Mouse (Mus musculus) lung, embryonic 15.5 days (tissue): ENCODE measurements at regions not wholly inside any gene's neighbourhood (a gene's known extent, or its start where the extent isn't known, plus 50 kb on each side); places are given as distances from the start of the nearest gene placed in this dataset.
"Not testable (repeated sequence)": the region's sequence is repeated elsewhere in the genome, so short reads cannot be mapped to it uniquely, and the experiment has no call there.

Experiments used
- ATAC-seq: fragments of 200-750 bp; cut with Nextera tagmentation; 2 replicates; pipeline ENCODE4 v1.8.0; 2017; ENCODE audit warnings: moderate number of reproducible peaks, borderline replicate concordance; ENCODE audit not compliant: low FRiP score, low TSS enrichment; ENCODE audit errors: extremely low read depth
- H3K27ac ChIP-seq: fragments of 300-500 bp; sonication (generic); 2 replicates; pipeline ENCODE4 v1.5.1; 2015; ENCODE audit warnings: moderate library complexity, mild to moderate bottlenecking, inconsistent platforms
- H3K27me3 ChIP-seq: fragments of 300-500 bp; sonication (generic); 2 replicates; pipeline ENCODE4 v1.6.1; 2015; ENCODE audit warnings: inconsistent platforms
- H3K36me3 ChIP-seq: fragments of 300-500 bp; sonication (generic); 2 replicates; pipeline ENCODE4 v1.6.1; 2015; ENCODE audit warnings: inconsistent platforms
- H3K4me1 ChIP-seq: fragments of 300-500 bp; sonication (generic); 2 replicates; pipeline ENCODE4 v1.6.1; 2015; ENCODE audit warnings: inconsistent platforms
- H3K4me2 ChIP-seq: fragments of 300-500 bp; sonication (generic); 2 replicates; pipeline ENCODE4 v1.6.1; 2015; ENCODE audit warnings: inconsistent platforms, mild to moderate bottlenecking, moderate library complexity
- H3K4me3 ChIP-seq: fragments of 300-500 bp; sonication (generic); 2 replicates; pipeline ENCODE4 v1.5.1; 2015; ENCODE audit warnings: mild to moderate bottlenecking, inconsistent platforms
- H3K9ac ChIP-seq: fragments of 300-500 bp; sonication (generic); 2 replicates; pipeline ENCODE4 v1.6.1; 2015; ENCODE audit warnings: inconsistent platforms
- H3K9me3 ChIP-seq: fragments of 300-500 bp; sonication (generic); 2 replicates; pipeline ENCODE4 v1.6.1; 2016; ENCODE audit warnings: inconsistent platforms
- WGBS: fragments of 180-500 bp; shearing (Covaris S2); methylation state at CpG from one replicate; pipeline ENCODE4 v1.1.7; 2015; 5-methylcytosine and 5-hydroxymethylcytosine counted together

- no peaks in the 10 kb centered on the region for H3K4me1 ChIP-seq
- no peak overlapping the region for H3K4me3 ChIP-seq
- no peaks in the 10 kb centered on the region for H3K27me3 ChIP-seq
- H3K36me3 ChIP-seq = no peaks in the 10 kb centered on the region
- no peak for ATAC-seq
- no peak overlapping the region for H3K27ac ChIP-seq
- no peak overlapping the region for H3K4me2 ChIP-seq
- WGBS = 13% methylated on average over 1 of the region's 1 CpGs
- H3K9me3 ChIP-seq = no peaks in the 10 kb centered on the region
- H3K9ac ChIP-seq = no peak overlapping the region
These were observed 106.5 kb downstream of the Tmem121 start for GRCm38 (mm10) chr12:113292029-113292809.

- H3K4me2 ChIP-seq = no peak overlapping the region
- no peak overlapping the region for H3K9ac ChIP-seq
- 71% methylated on average over 2 of the region's 2 CpGs for WGBS
- no peaks in the 10 kb centered on the region for H3K36me3 ChIP-seq
- no peak for ATAC-seq
- no peak overlapping the region for H3K4me3 ChIP-seq
- no peaks in the 10 kb centered on the region for H3K4me1 ChIP-seq
- no peaks in the 10 kb centered on the region for H3K9me3 ChIP-seq
- no peak overlapping the region for H3K27ac ChIP-seq
- no peaks in the 10 kb centered on the region for H3K27me3 ChIP-seq
These were observed 110.2 kb downstream of the Tmem121 start for GRCm38 (mm10) chr12:113295924-113296323.

GRCm38 (mm10) chr12:113305973-113306372 lies 120.2 kb downstream of the Tmem121 start:
- Histone ChIP-seq H3K36me3 (no peaks in the 10 kb centered on the region), H3K27ac (no peak overlapping the region), H3K9me3 (no peaks in the 10 kb centered on the region), H3K27me3 (no peaks in the 10 kb centered on the region), H3K9ac (no peak overlapping the region), H3K4me3 (no peak overlapping the region), H3K4me2 (no peak overlapping the region), H3K4me1 (no peaks in the 10 kb centered on the region)
- ATAC-seq = no peak
- WGBS = 83% methylated on average over 1 of the region's 1 CpGs

DNA sequence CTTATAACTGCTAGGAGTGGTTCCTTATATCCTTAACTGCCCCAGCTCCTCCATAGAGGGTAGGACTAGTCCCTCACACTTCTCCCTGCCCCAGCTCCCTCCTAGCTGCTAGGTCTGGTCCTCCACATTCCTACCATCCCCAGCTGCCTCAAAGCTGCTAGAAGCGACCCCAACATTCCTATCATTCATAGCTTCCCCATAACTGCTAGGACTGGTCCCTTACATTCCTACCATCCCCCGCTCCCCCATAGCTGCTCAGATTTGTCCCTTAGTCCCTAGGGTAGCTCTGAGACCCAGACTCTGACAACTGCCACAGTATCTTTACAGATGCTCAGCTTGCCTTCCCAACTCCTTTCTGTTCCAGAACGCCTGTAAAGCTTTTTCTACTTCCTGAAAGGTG lies 127.6 kb downstream of the Tmem121 start:
- WGBS = 24% methylated on average over 3 of the region's 3 CpGs

DNA sequence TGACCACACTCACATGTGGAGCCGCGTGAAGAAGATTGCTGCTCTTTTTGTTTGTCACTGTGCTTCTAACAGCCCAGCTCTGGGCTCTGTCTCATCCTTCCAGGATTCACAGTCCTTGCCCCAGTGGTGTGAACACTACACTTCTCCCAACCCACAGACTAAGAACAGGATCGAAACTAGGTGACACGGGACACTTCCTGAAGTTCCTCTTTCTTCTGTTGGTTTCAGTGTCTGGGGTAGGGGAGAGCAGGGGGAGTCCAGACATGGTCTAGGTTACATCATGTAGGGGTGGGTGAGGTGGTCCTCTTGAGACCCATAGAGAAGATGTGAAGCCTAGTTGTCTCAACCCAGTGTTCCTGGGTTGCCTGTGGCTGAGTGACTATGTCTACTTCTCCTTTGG lies 128.9 kb downstream of the Tmem121 start:
- no peak overlapping the region for H3K4me3 ChIP-seq
- H3K9me3 ChIP-seq = no peaks in the 10 kb centered on the region
- WGBS = 83% methylated on average over 4 of the region's 4 CpGs
- H3K27me3 ChIP-seq = no peaks in the 10 kb centered on the region
- no peak for ATAC-seq
- no peak overlapping the region for H3K4me2 ChIP-seq
- H3K4me1 ChIP-seq = no peaks in the 10 kb centered on the region
- H3K36me3 ChIP-seq = no peaks in the 10 kb centered on the region
- H3K9ac ChIP-seq = no peak overlapping the region
- no peak overlapping the region for H3K27ac ChIP-seq

More for the DNA sequence above, 127.6 kb downstream of the Tmem121 start:
- no peak overlapping the region for H3K9ac ChIP-seq
- H3K27me3 ChIP-seq = no peaks in the 10 kb centered on the region
- H3K9me3 ChIP-seq = no peaks in the 10 kb centered on the region
- no peak overlapping the region for H3K4me2 ChIP-seq
- no peak overlapping the region for H3K27ac ChIP-seq
- H3K4me1 ChIP-seq = no peaks in the 10 kb centered on the region
- H3K36me3 ChIP-seq = no peaks in the 10 kb centered on the region
- peak; percentile 24 for ATAC-seq
- no peak overlapping the region for H3K4me3 ChIP-seq

DNA sequence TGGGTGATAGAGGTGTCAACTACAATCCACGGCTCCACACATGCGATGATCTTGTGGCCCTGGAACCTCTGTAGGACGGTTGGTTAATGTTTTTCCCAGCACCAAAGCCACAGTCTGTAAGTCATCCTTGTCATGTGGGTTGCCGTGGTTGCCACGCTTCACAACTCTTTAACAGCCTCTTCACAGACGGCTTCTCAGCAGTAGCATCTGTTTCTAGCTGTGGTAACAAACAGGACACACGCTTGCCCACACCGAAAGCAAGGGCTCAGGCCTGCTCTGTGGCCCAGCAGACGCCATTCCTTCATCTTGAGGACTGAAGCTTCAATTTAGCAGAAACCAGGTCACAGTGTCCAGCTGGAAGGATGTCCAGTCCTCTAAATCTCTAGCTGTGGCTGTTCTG lies 135.4 kb downstream of the Tmem121 start:
- 70% methylated on average over 9 of the region's 9 CpGs for WGBS
- no peaks in the 10 kb centered on the region for H3K4me1 ChIP-seq
- H3K9ac ChIP-seq = no peak overlapping the region

GRCm38 (mm10) chr12:113322173-113322572 lies 136.4 kb downstream of the Tmem121 start:
- no peaks in the 10 kb centered on the region for H3K27me3 ChIP-seq
- ATAC-seq = no peak
- H3K4me3 ChIP-seq = no peak overlapping the region
- no peak overlapping the region for H3K4me2 ChIP-seq
- H3K27ac ChIP-seq = no peak overlapping the region
- no peak overlapping the region for H3K9ac ChIP-seq
- H3K4me1 ChIP-seq = no peaks in the 10 kb centered on the region
- H3K9me3 ChIP-seq = no peaks in the 10 kb centered on the region
- no peaks in the 10 kb centered on the region for H3K36me3 ChIP-seq
- 76% methylated on average over 2 of the region's 2 CpGs for WGBS

More for the DNA sequence above, 135.4 kb downstream of the Tmem121 start:
- no peaks in the 10 kb centered on the region for H3K9me3 ChIP-seq
- no peaks in the 10 kb centered on the region for H3K27me3 ChIP-seq
- H3K4me3 ChIP-seq = no peak overlapping the region
- H3K4me2 ChIP-seq = no peak overlapping the region
- H3K36me3 ChIP-seq = no peaks in the 10 kb centered on the region
- H3K27ac ChIP-seq = no peak overlapping the region
- no peak for ATAC-seq

DNA sequence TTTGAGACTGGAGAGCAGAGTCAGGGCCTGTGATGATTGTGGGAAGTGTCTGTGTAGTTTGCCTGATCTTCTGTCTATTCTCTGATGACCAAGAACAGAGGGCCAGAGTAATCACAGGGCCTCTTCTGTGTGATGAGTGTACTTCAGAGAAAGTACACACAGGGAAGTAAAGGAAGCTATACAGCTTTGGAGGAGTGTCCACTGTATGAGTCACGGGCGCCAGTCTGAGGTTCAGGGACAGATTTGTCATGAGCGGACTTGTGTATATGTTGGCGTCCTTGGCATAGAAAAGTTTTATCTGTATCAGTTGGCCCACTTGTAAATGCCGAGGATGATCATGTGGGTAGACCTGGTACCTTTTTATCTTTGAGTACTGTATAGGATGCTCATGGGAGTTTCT lies 142.1 kb downstream of the Tmem121 start:
- H3K36me3 ChIP-seq = no peaks in the 10 kb centered on the region
- no peak overlapping the region for H3K4me3 ChIP-seq
- H3K4me1 ChIP-seq = peaks cover 5% of the 10 kb centered on the region; the same call in 1 of the 2 replicates
- WGBS = 70% methylated on average over 5 of the region's 5 CpGs
- H3K9me3 ChIP-seq = no peaks in the 10 kb centered on the region
- no peak overlapping the region for H3K27ac ChIP-seq
- H3K27me3 ChIP-seq = no peaks in the 10 kb centered on the region
- H3K9ac ChIP-seq = no peak overlapping the region
- ATAC-seq = no peak
- H3K4me2 ChIP-seq = no peak overlapping the region

GRCm38 (mm10) chr12:113330266-113330665 lies 144.5 kb downstream of the Tmem121 start:
- no peak overlapping the region for H3K4me3 ChIP-seq
- no peaks in the 10 kb centered on the region for H3K27me3 ChIP-seq
- ATAC-seq = no peak
- H3K4me2 ChIP-seq = no peak overlapping the region
- peaks cover 5% of the 10 kb centered on the region; the same call in 1 of the 2 replicates for H3K4me1 ChIP-seq
- no peaks in the 10 kb centered on the region for H3K9me3 ChIP-seq
- no peaks in the 10 kb centered on the region for H3K36me3 ChIP-seq
- no peak overlapping the region for H3K9ac ChIP-seq
- no peak overlapping the region for H3K27ac ChIP-seq
- 75% methylated on average over 6 of the region's 6 CpGs for WGBS

DNA sequence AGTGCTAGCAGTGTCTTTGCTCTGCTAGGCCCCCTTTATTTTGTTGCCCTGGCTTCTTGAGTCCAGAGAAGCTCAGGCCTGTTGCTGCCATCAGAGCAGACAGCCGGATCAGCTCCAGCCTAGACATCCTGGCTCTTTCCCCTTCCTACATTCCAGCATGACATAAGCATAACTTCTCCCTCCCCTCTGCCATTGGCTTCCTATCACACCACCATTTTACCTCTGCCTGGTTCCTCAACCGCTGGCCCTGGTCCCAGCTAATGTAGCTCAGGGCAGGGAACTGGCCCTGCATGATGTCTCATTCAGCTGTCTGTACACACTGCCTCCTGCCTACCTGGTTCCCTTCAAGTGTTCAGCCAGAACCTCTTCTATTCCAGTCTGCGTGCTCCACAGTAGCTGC lies 146.5 kb downstream of the Tmem121 start:
- Histone ChIP-seq H3K9ac (no peak overlapping the region), H3K4me2 (no peak overlapping the region), H3K27ac (0 out of 2 replicates have a peak overlapping the region, but pooled peaks have one; percentile 63), H3K36me3 (no peaks in the 10 kb centered on the region), H3K4me1 (peaks cover 5% of the 10 kb centered on the region; the same call in 1 of the 2 replicates), H3K9me3 (no peaks in the 10 kb centered on the region), H3K27me3 (no peaks in the 10 kb centered on the region), H3K4me3 (no peak overlapping the region)
- no peak for ATAC-seq
- WGBS = 56% methylated on average over 3 of the region's 3 CpGs

DNA sequence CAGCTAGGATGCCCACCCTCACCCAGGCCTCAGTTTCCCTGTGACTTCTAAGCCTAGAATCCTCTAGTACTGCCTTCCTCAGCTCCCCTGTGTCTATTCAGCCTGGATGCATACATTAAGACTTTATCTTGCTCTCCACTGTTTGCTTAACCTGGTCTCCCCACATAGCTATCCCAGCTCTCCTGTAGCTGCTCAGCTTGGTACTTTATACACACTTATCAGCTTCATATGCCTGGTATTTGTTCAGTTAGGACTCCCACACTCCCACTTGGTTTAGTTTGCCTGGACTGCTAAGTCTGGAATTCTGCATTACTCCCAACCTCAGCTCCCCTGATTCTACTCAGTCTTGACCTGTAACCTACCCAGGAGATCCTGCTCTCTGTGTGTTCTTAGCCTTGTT lies 147.7 kb downstream of the Tmem121 start:
- H3K27ac ChIP-seq = peak overlapping the region; percentile 63
- H3K4me2 ChIP-seq = no peak overlapping the region
- H3K4me1 ChIP-seq = peaks cover 5% of the 10 kb centered on the region; the same call in 1 of the 2 replicates
- H3K36me3 ChIP-seq = no peaks in the 10 kb centered on the region
- ATAC-seq = peak; percentile 65
- H3K27me3 ChIP-seq = no peaks in the 10 kb centered on the region
- H3K9me3 ChIP-seq = no peaks in the 10 kb centered on the region
- H3K9ac ChIP-seq = no peak overlapping the region
- H3K4me3 ChIP-seq = no peak overlapping the region

DNA sequence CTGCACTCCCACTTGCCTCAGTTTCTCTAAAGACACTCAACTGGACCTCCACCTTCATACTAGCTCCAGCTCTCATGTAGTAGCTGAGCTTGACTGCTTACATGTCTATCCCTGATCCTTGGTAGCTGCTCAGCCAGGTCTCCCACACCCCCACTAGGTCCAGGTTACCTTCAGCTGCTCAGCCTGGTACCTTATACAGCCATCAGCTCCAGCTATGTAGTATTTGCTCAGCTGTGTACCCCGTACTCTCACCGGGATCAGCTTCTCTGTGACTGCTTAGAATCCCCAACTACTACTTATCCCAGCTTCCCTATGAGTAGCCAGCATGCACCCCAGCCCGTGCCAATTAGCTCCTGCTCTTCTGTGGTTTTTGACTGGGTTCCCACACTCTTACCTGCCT lies 148.1 kb downstream of the Tmem121 start:
- not testable (repeated sequence) for H3K4me1 ChIP-seq, H3K4me3 ChIP-seq, H3K9ac ChIP-seq, H3K27me3 ChIP-seq, H3K9me3 ChIP-seq, H3K4me2 ChIP-seq, H3K36me3 ChIP-seq
- WGBS = 49% methylated on average over 3 of the region's 3 CpGs
- peak; percentile 40; the same call in 1 of the 2 replicates for ATAC-seq
- H3K27ac ChIP-seq = peak overlapping the region; percentile 63
